Mouse (Mus musculus) 3T3-L1 (cell line): ENCODE measurements at regions not wholly inside any gene's neighbourhood (a gene's known extent, or its start where the extent isn't known, plus 50 kb on each side); places are given as distances from the start of the nearest gene placed in this dataset.
A peak's percentile ranks its signal among the peaks of the same experiment; 100 is the strongest.

ENCODE experiments used
- DNase-seq: peaks from one replicate; pipeline ENCODE4 v3.0.0-alpha.2; 2015; ENCODE audit warnings: low read depth, low spot score

DNA sequence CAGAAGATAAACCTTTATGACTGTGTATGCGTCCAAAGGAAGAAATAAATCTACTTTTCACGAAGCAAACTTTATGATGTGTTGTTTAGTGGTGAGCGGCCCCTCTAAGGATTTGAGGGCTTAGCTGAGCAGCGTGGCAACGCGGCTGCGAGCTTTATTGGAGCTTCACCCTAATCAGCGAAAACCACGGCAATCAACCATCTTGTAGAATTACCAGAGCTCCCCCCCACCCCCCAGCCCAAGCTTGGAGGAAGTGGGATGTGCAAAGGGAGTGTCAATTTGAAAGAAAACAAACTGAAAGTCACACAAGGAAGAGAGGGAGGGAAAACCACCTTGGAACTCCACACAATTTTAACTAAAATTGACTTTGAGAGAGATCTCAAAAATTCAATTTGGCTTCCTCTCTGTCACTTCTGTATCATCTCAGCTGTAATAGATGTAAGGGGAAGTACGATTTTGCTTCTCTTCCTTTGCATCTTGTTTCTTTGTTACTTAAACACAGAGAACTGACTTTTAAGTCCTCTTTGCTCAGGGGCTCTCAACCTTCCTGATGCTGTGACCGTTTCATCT lies 229.1 kb upstream of the Satb1 start:
- no peak for DNase-seq

GRCm38 (mm10) chr17:52036479-52036878 lies 203.4 kb upstream of the Satb1 start:
- no peak for DNase-seq

- no peak for DNase-seq
Measured at GRCm38 (mm10) chr17:52031079-52031478, 198.0 kb upstream of the Satb1 start.

DNA sequence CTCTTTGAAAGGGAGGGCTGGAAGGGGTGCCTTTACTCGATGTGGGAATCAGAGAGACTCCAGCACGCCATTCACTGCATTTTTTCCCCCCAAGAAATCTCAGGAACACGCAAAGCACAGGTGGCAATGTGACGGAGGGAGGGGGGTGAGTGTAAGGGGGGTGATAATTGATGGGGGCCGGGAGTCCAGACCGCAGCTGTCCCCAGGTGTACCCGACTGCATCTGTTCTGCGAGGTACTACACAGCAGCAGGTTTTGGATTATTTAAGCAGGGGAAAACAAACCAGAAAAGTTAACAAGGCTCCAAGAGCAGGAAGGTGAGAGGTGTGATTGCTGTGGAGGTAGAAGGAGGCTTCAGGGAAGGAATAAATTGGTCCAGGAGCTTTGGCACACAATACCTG lies 153.8 kb upstream of the Satb1 start:
- no peak for DNase-seq

- DNase-seq: no peak
Measured at GRCm38 (mm10) chr17:51986212-51986611, 153.1 kb upstream of the Satb1 start.

DNA sequence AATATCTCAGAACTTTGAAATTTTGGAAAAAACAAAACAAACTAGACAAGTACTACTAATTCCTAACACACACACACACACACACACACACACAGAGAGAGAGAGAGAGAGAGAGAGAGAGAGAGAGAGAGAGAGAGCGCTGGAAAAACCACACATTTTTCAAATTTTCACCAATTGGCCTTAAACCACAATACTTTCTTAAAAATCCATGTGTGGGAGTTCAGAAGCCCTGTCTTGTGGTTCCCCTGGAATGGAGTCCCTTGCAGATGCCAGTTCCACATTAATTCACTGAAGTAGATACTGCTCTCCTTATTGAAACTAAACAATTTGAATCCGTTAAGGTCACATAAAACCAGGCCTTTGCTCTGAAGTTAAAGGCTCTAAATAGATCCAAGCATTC lies 146.0 kb upstream of the Satb1 start:
- DNase-seq: no peak

GRCm38 (mm10) chr17:51971444-51971843 lies 138.4 kb upstream of the Satb1 start:
- DNase-seq: peak; percentile 6

DNA sequence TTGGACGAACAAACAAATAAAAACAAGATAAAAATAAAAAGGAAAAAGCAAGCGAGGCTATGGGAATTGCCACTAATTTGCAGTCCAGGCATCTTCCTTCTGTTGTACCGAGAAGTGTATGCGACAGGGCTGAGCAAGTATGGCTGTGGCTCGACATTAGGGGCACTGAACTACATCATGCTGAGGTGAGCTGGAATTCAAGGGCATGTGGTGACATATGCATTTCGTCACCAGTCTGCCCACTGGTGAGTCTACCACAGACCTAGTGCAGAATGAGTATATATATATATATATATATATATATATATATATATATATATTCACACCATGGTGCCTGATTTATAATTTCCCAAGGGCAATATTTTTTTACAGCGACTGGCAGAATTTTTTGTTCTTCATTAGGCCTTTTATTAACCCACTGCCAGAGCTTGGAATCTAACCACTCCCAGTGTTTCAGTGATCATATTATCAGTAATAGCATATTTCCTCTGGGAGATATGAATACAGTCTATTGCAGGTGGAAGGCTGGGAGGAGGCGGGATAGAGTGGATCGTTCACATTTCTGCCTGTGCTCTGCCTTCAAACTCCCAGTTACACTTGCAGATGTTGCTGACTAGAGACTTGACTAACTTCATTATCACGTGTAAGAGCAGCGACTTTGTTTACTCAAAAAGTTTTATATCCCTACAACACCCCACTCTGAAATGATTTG lies 133.6 kb upstream of the Satb1 start:
- DNase-seq: no peak

GRCm38 (mm10) chr17:51962529-51963110 lies 129.5 kb upstream of the Satb1 start:
- no peak for DNase-seq

DNA sequence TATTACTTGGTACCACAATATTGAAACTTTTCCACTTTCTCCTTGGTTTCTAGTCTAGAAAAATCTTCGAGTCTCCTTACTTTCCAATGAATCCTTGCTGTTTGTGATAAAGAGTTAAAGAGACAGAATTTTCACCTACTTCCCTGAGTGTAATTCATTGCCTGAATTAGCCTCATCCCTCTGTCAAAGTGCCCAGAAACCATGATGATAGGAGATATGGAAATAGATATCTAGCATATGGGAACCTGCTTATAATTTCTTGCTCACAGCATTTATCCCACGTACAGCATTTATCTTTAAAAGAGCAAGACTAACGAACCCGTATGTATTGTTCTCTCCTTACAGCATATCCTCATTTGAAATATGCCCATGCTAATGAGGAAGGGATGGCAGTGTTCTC lies 128.2 kb upstream of the Satb1 start:
- no peak for DNase-seq

DNA sequence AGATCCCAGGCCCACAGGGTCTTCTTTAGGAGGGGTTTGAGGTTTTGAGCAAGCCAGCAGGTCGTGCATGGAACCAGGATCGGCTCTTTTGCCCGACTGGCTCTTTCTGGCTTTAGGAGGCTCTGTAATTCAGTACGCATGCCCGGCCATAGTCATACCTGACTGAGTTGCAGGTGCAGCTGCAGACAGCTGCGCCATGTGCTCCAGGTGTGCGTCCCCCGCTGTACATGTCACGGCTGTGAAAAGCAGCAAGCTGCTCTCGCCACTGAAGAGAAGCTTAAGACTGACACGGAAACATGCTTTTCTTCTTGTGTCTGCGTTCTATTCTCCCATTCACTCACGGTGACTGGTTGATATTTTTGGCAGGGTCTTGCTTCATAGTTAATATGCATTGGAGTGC lies 123.2 kb upstream of the Satb1 start:
- no peak for DNase-seq

GRCm38 (mm10) chr17:51937707-51938106 lies 104.6 kb upstream of the Satb1 start:
- DNase-seq: no peak

GRCm38 (mm10) chr17:51936071-51936470 lies 103.0 kb upstream of the Satb1 start:
- no peak for DNase-seq

DNA sequence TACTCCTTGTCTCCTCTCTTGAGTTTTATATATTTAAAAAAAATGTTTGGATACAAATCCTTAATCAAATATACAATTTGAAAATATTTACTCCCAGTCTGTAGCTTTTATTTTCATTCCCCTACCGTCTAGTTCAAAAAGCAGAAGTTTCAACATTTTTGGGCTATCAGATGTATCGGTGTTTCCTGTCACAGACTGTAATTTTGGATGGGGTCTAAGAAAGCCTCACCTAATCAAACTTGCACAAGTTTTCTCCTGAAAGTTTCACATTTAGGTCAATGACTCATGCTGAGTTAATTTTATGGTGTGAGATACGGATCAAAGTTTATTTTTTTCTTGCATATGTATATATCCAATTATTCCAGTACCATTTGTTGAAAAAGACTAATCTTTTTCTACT lies 93.3 kb upstream of the Satb1 start:
- DNase-seq: no peak

DNA sequence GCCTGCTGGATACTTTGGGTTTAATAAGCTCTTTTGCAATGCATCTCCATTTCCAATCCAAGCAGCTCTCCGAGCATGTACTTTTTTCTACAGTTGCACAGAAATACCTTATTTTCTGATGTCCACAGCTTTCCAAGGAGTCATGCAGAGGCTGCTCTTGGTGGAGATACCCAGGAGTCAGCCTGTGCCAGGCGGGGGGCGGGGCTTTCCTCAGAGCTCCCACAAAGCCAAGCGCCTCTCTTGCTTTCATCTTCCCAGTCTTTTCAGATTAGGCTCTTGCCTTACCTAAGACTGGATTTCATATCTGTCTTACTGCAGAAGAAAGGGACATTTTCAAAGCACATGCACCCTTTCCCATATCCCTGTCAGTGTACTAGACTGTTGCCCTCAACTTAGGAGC lies 73.9 kb upstream of the Satb1 start:
- DNase-seq: no peak

DNA sequence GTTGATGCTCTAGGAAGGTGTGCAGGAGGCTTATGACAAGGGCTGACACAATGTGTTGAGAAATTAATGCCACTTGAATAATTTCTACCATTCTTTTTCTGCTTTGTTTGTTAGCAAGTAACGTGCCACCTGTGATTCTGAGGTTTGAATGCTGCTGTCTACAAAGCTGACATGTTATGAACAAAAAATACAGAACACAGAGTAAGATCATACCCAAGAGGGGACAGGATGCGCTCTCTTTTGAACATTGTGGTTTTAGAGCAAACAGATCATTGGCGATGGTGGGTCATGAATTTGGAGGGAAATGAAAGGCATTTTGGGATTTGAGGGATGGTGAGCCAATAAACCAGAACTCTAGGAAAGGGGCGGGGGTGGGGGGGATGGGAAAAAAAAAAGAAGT lies 73.3 kb upstream of the Satb1 start:
- no peak for DNase-seq

DNA sequence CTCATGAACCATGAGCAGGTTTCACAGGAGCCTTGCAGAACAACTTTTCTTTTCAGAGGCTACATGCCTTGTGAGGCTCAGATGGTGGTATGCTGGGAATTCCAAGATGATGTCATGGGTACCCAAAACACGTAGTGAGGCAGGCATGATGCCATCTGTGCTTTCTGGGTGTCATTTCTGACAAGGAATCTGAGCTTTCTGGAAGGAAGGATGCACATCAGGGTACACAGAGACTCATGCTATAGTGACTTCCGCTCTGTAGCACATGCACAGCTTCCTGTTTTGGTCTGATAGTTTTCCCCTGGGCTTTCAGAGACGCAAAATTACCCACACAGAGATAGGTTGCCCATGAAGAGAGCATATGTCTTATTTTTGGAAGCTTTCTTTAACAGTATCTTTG lies 70.8 kb upstream of the Satb1 start:
- no peak for DNase-seq

DNA sequence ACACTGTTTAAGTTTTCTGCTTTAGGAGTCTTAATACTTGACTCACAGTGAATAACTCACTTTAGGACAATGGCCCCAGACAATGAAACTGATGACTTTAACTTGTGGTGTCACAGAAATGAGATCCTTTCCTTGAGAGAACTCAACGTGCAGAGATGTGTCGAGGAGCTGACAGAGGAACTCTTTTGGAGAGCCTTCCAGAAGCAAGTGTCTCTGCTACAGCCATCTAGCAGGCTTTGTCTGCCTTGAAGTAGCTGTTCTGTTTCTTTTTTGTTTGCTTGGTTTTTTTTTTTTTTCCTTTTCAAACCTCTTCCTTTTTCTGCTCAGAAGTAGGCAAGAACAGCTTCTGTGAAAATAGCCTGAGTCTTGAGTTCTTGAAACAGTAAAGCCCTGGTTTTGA lies 66.3 kb upstream of the Satb1 start:
- DNase-seq: no peak

- no peak for DNase-seq
Measured at GRCm38 (mm10) chr17:51896160-51896559, 63.1 kb upstream of the Satb1 start.

GRCm38 (mm10) chr17:51894278-51894677 lies 61.2 kb upstream of the Satb1 start:
- DNase-seq: no peak

- no peak for DNase-seq
Measured at GRCm38 (mm10) chr17:51892856-51893255, 59.8 kb upstream of the Satb1 start.

GRCm38 (mm10) chr17:51892159-51892558 lies 59.1 kb upstream of the Satb1 start:
- no peak for DNase-seq
